Mouse (Mus musculus) frontal cortex, adult (tissue): ENCODE measurements around the gene Rinl.
A peak's percentile ranks its signal among the peaks of the same experiment; 100 is the strongest.

Experiments used
- ATAC-seq: cut with Nextera tagmentation; 2 replicates; pipeline ENCODE4 v1.9.2; 2017; ENCODE audit warnings: mild to moderate bottlenecking, moderate library complexity, mixed read lengths; ENCODE audit not compliant: low TSS enrichment

Gene Rinl

DNA sequence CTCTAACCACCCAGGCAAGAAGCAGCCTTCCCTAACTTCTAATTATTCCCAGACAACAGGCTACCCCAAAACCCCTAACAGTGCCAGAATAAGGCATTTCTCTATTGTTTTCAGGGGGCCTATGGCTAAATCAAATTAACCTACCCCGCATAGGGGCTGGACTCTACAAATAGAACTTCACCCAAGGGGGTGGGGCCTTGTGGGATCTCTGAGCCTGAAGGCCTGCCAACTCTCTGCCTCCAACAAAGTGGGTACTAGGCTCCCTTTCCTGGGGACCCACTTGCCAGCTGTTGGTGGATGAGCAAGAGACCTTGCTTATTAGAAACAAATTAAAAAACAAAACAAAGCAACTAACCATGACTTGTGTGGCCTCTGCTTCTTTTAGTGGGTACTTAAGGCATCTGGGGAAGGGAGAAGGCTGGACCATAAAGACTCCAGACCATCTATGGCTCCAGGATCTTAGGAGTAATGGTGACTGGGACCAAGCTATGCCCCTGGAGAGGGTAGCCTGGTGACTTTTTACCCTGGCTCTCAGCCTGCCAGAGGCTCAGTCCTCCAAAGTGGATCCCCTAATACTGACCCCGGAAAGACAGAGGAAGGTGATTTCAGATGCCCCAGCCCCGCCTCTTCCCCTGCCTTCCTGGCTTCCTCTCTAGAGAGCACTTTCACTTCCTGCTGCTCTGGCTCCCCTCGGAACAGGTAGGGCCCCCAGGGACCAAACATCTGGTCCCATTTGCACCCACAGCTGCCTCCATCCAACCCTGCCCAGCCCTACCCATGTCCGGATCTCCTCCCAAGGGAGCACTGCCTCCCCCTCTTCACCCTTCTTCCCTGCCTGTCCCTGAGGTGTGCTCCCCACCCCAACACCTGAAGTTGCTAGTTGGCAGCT lies at the start of gene Rinl:
Rinl (plus strand) TSS at position 663 of the 889 bp plus-strand sequence.
- ATAC-seq: no peak

DNA sequence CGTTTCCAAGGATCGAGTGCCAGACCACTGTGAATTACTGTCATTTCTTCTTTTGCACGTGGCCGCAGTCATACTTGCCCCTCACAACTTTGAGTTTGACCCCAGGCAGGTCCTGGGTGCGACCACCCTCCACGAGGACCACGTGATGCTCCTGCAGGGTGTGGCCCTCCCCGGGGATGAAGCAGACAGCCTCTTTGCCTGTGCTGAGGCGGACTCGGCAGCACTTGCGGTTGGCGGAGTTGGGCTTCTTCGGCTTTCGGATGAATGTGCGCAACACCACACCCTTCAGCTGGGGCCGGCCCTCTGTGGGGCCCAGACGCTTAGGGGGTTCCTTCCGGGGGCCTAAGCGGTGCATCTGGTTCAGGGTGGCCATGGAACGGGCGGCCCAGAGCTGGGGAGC lies 48.9 kb upstream of the Rinl start:
- no peak for ATAC-seq

DNA sequence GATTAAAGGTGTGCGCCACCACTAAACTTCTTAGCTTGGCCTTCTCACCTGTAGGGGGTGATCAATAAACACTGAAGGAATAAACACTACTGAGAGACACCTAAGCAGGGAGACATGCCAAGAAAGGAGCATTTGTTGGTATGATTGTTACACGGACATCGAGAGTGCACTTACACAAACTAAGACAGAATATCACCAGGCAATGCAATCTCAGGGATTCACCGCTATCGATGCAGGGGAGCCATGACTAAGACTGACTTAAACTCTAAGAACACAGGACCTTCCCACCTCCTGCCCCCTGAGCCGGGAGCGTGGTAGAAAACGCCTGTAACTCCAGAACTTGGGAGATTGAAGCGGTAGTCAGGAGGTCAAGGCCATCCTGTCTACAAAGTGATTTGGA lies 47.8 kb upstream of the Rinl start:
- no peak for ATAC-seq

DNA sequence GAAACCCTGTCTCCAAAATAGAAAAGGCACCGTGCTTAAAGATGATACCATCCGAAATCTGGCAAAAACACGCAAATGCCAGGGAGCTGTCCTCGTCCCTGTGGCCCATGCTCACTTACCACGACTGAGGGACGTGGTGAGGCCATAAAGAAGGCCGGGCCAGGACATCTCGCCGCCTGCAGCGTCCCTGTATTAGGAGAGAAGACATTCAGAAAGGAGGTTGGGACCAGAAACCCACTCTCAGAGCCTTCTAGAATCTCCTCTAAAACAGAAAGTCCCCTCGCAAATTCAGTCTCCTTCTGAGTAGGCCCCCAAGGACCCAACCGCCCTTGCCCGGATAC lies 47.4 kb upstream of the Rinl start:
- ATAC-seq: peak; percentile 10; the same call in 1 of the 2 replicates

DNA sequence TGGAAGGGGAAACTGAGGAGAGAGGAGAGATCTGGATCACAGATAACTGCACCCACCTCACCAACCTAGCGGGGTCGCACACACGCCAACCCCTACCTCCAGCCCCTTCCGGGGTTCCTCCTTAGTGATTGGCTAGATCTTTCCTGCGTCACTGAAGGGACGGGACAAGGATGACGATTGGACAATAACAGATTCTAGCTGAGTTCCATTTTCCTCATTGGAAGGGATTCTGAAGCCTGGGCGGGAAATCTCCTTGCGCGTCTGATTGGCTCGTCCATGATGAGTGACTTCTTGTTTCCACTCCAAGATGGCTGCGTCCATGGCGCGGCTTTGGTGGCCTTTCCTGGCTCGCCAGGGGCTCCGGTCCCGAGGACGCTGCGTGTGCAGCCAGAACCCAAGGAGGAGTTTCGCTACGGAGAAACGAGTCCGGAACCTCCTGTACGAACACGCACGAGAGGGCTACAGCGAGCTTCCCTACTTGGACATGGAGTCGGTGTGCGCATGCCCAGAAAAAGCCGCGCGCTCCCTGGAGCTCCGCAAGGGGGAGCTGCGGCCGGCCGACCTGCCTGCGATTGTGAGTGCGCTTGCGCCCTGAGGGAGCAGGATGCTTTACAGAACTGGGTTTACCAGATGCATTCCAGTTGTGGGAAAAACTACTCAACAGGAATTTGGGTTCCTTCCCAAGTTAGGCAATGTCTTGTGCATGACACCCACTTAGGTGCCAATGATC lies 46.9 kb upstream of the Rinl start, which contains the start of the genes Mrps12 and Sars2:
Mrps12 (minus strand) TSS at position 112 of the 730 bp plus-strand sequence.
Sars2 (plus strand) TSS at position 284 of the 730 bp plus-strand sequence.
- peak; percentile 97 for ATAC-seq

DNA sequence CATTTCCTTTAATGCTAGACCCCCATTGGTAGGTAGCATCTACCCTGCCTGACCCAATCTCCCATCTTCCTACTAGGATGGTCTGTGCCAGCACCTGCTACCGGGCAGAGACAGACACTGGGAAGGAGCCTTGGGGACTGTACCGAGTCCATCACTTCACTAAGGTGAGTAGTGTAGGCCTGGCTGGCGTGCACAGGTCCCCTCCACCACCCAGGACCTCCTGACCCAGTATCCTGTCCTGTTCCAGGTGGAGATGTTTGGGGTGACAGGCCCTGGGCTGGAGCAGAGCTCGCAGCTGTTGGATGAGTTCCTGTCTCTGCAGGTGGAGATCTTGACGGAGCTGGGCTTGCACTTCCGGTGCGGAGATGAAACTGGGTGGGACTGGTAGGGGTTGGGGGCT lies 38.8 kb upstream of the Rinl start:
- no peak for ATAC-seq

DNA sequence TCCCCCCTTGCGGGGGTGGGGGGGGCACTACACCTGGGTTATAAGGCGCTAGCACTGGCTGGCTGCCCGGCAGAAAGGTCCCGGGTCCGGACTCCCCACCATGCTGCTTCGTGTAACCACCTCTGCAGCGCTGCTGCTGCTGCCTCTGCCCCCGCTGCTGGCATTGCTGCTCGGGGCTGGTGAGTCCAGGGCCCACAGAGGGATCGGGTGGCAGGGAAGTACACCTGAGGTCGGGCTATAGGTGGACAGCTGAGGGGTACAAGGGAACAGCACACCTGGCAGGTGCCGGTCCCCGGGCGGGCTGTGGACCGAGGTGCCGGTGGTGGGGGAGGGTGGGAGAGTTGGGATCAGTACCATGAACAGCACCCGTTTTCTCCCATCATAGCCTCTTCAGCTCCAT lies 32.7 kb upstream of the Rinl start, which contains the start of gene Ccer2:
Ccer2 (plus strand) TSS at position 96 of the 400 bp plus-strand sequence.
- ATAC-seq: peak; percentile 43; the same call in 1 of the 2 replicates

DNA sequence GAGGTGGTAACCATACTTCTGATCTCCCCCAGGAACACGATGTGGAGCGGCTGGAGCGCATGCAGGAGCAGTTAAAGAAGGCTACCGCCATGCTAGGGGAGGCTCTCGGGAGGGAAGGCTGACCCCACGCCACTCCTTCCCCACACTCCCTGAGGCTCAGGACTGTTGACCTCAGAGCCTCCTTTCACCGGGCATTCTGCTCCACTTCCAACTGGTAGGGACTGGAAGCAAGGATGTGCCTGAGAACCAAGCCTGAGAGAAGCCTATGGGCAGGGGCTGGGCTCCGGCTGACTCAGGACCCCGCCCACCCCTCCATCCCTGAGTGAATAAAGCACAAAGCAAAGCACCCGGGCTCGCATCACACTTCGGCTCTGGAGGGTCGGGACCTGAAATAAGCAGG lies 30.1 kb upstream of the Rinl start:
- ATAC-seq: no peak

DNA sequence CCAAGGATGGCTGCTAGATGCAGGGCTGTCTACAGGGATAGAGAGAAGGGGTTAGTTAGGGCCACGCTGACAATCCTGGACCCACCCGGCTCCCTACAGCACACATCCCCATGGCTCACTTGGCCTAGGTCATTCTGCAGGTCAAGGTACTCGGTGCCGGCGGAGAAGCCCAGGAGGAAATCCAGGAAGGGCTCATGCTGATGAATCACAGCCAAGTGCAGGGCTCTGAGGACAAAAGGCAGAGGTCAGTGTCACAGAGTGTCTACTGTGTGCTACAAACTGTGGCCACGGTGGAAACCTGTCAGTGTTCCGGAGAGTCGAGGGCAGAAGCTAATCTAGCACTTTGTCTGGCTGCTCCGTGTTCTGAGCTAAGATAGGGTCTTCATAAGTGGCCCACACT lies 26.9 kb upstream of the Rinl start:
- ATAC-seq: no peak

DNA sequence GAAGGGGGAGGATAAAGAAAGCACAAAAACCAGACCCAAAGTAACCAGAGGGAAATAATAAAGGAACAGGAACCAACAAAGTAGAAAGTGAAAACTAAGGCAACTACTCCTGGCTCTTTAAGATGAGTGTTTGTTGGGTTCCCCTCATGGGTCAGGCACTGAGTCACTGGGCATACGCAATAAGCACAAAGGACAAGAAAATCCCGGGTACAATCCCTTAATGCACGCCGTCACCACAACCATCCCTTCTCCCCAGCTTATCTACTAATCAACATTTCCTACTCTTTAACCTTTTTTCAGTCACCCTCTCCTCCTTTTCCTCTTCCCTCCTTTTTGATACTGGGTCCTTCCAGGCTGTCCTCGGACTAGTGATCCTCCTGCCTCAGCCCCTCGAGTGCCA lies 23.6 kb upstream of the Rinl start:
- ATAC-seq: no peak

DNA sequence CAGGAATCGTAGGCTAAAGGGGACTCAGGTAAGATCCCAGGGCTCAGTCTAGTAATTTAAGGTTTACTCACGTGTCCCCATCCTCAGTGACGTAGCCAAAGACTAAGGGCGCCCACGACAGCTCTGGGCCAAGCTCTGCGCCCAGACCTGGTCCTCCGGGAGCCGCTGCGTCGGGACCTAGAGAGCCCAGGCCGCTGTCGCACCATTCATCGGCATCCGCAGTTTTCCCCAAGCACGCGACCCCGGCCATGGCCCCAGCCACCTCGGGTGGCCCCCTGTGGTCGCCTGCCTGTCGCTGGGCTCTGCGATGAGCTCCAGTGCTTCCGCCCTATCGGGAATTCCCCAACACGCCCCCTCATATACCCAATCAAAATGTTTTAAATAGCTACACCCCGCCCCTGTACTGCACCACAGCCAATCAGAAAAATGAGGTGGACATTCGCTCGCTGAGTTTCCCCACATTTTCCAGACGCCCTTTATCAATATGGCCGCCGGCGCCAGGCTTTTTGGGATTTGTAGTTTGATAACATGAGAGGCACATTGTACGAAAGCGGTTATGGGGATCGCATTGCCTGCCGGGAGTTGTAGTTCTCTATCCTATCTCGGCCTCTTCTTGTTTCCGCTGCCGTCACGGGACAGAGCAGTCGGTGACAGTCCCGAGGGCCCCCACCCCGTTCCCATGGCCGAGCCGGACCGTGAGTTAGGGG lies 22.4 kb upstream of the Rinl start, which contains the start of gene Sirt2:
Sirt2 (plus strand) TSS at position 563 of the 707 bp plus-strand sequence.
- ATAC-seq: peak; percentile 95

DNA sequence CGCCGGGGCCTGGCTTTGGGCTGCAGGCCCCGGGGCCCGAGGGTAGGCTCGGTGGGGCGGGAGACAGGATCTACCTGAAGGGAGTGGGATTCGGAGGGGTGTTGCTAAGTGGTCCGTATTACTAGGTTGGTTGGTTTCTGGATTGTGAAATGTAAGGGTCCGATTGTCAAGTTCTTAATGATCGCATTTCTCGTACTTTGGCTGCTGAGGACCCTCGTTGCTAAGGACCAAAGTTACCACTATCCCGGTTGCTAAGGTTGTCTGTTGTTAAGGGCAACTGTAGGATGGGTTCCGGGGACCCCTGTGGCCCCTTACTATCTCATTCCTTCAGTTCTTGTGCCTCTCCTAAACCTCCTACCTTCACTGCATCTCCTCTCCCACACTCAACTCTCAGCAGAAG lies 21.9 kb upstream of the Rinl start:
- no peak for ATAC-seq

DNA sequence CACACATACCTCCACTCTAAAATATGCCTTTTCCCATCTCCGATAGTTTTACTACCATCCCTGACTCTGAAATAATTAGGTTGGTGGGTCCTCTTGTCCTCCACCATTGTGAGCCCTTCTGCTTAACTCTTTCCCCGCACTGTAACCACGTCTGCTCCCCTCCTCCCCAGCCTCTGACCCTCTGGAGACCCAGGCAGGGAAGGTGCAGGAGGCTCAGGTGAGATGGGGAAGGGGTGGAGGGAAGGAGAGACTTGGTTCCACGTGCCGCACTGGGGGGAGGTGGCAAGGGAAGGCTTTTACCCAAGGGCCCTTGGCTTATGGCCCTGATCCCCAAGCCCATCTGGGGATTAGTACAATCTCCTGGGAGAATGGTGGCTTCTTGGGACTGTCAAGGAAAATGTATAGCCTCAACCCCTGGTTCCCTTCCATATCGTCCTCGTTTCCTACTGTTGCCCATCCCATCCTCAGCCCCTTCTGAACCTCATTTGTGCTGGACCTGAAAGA lies 21.3 kb upstream of the Rinl start, which contains the start of gene Nfkbib:
Nfkbib (minus strand) TSS at position 51 of the 504 bp plus-strand sequence.
- ATAC-seq: no peak

DNA sequence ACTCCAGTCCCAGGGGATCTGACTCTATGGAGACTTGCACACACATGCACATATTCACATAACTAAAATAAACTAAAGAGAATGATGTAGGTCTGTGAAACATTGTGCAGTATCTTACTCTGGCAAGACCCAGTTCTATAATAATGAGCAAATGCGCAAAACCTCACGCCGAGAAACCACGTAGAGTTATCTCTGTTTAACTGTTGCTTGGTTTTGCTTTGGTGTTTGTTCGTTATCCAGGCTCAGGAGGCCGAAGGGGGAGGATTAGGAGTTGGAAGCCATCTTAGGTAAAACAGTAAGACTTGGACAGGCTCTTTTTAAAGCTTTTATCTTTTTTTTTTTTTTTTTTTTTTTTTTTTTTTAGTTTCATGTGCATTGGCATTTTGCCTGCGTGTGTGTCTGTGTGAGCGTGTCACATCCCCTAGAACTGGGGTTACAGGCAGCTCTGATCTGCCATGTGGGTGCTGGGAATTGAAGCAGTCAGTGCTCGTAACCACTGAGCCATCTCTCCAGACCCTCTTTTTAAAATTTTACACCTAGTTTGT lies 19.3 kb upstream of the Rinl start:
- ATAC-seq: no peak

DNA sequence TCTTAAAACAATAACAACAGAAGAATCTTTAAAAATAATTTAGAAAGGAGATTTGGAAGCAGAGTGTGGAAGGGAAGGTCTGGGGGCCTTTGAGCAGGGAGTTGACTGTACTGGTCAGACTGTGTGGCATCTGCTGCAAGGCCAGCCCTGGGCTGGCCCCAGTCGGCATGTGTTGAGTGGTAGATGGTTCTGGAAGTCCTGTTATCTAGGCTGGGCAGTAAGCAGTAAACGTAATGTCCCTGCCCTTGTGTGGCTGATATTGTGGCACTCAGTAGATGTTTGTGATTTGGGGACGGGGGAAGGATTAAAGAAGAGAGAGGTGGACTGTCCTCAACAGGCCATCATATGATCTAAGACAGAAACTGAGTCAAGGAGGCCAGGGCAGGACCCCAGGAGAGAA lies 18.5 kb upstream of the Rinl start:
- ATAC-seq: no peak

DNA sequence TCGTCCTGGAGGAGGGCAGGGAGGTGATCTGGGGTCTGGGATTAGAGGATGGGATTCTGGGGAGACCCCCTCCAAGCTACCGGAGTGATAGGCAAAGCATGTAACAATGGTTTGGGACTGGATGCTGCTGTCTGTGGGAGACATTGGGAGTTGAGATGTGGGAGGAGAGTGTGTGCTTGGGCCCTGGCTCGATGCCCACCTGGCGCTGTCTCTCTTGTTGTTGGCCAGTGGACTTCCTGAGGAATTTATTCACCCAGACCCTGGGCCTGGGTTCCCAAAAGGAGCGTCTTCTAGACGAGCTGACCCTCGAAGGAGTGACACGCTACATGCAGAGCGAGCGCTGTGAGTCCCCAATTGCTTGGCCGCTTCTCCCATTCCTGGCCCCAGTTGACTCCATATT lies 16.9 kb upstream of the Rinl start:
- ATAC-seq: no peak

DNA sequence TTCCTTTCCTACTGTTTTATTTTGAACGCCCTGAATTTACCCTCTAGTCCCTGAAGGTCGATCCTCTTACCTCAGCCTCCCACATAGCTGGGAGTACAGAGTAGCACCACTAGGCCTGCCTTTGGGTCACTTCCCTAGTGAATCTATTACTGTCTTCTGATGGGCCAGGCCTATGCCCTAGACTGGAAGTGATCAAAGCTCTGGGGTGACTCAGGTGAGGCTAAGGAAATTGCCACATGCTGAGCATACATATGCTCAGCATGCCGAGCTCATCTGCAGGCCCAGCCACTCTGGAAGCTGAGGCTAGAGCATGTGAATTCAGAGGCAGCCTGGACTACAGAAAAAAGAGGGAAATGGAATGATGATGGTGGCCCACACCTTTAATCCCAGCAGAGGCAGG lies 15.6 kb upstream of the Rinl start:
- ATAC-seq: no peak

DNA sequence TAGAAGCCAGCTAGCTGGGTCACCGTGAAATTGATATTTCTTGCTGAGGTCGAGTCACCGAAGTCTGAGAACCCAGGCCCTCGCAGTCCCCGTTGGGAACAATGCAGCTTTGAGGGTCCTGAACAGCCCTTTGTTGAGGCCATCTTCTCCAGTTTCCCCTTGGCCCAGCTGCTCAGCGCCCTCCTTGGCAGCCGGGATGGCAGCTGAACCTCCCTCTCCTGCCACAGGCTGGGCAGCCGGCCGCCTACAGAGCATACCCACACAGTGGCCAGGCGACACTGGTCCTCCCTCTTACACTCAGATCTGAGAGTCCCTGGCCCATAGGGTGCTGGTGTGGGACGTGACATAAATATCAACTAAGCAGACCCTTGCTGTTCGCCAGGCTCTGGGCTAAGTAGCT lies 14.6 kb upstream of the Rinl start:
- ATAC-seq: peak; percentile 62; the same call in 1 of the 2 replicates

DNA sequence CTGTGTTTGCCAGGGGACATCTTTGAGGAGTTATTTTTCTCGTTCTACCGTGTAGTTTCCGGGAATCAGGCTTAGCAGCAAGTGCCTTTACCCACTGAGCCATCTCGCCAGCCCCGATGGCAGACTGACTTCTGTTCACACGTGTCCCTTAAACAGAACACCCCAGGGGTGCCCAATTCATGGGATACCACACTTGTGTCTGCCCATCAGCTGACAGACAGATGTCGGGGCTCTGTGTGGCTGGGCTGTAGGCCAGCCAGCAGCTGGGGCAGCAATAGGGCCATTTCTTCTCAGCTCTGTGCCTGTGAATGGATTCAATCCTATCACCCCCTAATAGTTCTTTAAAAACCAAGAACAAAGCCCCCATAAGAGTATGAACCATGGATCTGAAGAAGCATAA lies 13.6 kb upstream of the Rinl start:
- ATAC-seq: no peak

DNA sequence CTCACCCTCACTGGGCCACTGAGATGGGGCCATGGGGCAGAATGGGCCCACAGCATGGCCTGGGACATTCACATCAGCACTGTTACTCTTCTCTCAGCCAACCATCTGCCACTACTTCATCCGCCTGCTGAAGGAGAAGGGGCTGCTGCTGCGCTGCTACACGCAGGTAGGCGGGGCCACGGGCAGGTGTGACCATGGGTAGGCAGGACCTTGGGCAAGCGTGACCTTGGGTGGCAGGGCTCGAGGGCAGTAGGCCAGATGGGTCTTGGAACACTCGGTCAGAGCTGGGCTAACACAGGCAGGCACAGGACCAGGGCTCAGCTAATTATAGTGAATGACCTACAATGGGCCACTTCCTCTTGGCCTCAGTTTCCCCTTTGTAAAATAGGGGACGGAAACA lies 9.9 kb upstream of the Rinl start:
- ATAC-seq: no peak

DNA sequence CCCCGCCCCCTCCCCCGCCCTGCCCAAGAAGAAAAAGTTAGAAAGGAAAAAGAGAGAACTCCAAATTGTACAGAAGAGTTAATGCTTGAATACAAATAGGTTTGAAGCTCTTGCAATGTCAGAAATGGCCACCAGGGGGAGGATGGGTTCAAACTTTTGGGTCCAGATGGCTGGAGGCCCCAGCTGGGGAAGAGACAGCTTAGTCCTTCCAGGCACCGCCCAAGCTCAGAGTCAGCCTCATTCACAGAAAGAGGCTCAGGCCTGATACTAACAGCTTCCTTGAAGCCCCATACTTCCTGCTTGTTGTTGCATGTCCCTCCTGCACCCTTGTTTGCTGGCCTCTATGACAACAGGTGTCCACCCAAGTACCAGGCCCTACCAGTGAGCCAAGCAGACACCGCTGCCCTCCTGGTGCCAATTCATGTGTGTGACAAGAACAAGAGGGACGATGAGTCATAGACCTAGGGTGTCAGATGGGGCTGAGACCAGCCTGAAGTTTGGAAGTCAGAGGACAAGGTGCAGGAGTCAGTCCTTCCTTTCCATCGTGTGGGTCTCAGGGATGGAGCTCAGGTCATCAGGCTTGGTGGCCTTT lies 8.6 kb upstream of the Rinl start:
- ATAC-seq: peak; percentile 71
